In genomic region chr16:75696176-75696575, GRCm38 (mm10) we compare ENCODE assay signal across 8 mouse cellular contexts.
DNase-seq lines count a peak whose midpoint lies in the region; ATAC-seq and TF ChIP-seq lines count a peak whose summit lies in the region.

No protein-coding gene starts in this region.

- H3K4me2 ChIP-seq in intestine, postnatal 0 days (replicated peaks; ENCODE audit: low read depth), result no peak overlapping the region
- H3K4me2 ChIP-seq in intestine, embryonic 16.5 days (ENCODE audit: low read depth, low read length), result no peak overlapping the region
- no peak overlapping the region for H3K4me2 ChIP-seq in embryonic facial prominence, embryonic 12.5 days (replicated peaks)

- no peaks in the 10 kb centered on the region for H3K36me3 ChIP-seq in intestine, postnatal 0 days (ENCODE audit: control insufficient read depth, insufficient read depth)
- H3K36me3 ChIP-seq in intestine, embryonic 16.5 days (ENCODE audit: control insufficient read depth, insufficient read depth, low read length), result no peaks in the 10 kb centered on the region
- no peaks in the 10 kb centered on the region for H3K36me3 ChIP-seq in embryonic facial prominence, embryonic 12.5 days
- no peaks in the 10 kb centered on the region for H3K36me3 ChIP-seq in small intestine, adult 2 months (ENCODE audit: control insufficient read depth, insufficient read depth, low read length)

- no peaks in the 10 kb centered on the region for H3K4me1 ChIP-seq in intestine, postnatal 0 days (replicated peaks; ENCODE audit: control insufficient read depth, insufficient read depth, low read length)
- H3K4me1 ChIP-seq in intestine, embryonic 16.5 days (ENCODE audit: control insufficient read depth, insufficient read depth, low read length), result no peaks in the 10 kb centered on the region
- no peaks in the 10 kb centered on the region for H3K4me1 ChIP-seq in embryonic facial prominence, embryonic 12.5 days
- H3K4me1 ChIP-seq in small intestine, adult 2 months (ENCODE audit: control insufficient read depth, insufficient read depth, insufficient read length, low read length), result no peaks in the 10 kb centered on the region

- DNase-seq in adrenal gland, postnatal 25 days, result peak; percentile 8
- peak; percentile 61 for DNase-seq in heart, postnatal 4 days
- DNase-seq in layer of hippocampus, postnatal 10 days (ENCODE audit: low spot score in 2 of 2), result peak; percentile 32 to 41
- peak; percentile 60 for DNase-seq in lung, postnatal 10 days

- peak; percentile 53; the same call in 1 of the 2 replicates for ATAC-seq in intestine, postnatal 0 days
- ATAC-seq in intestine, embryonic 16.5 days, result no peak
- ATAC-seq in embryonic facial prominence, embryonic 12.5 days (ENCODE audit: insufficient number of reproducible peaks, insufficient read depth, low FRiP score, low TSS enrichment), result peak; percentile 84; the same call in 1 of the 2 replicates

- WGBS in intestine, postnatal 0 days, result 15% methylated on average over 2 of the region's 2 CpGs
- WGBS in intestine, embryonic 16.5 days, result 14% methylated on average over 2 of the region's 2 CpGs
- 19% methylated on average over 2 of the region's 2 CpGs for WGBS in embryonic facial prominence, embryonic 12.5 days
- 11% methylated on average over 2 of the region's 2 CpGs for WGBS in small intestine, adult 2 months

- no peak overlapping the region for H3K4me3 ChIP-seq in intestine, postnatal 0 days (ENCODE audit: low read depth, low read length)
- no peak overlapping the region for H3K4me3 ChIP-seq in intestine, embryonic 16.5 days (ENCODE audit: low read length)
- no peak overlapping the region for H3K4me3 ChIP-seq in embryonic facial prominence, embryonic 12.5 days
- no peak overlapping the region for H3K4me3 ChIP-seq in small intestine, adult 2 months (ENCODE audit: low read depth, low read length)

- no peak overlapping the region for H3K9ac ChIP-seq in intestine, postnatal 0 days (ENCODE audit: low read depth, low read length)
- H3K9ac ChIP-seq in intestine, embryonic 16.5 days (ENCODE audit: low read depth, low read length), result no peak overlapping the region
- H3K9ac ChIP-seq in embryonic facial prominence, embryonic 12.5 days, result no peak overlapping the region

- peak; percentile 85 for TF ChIP-seq CTCF in intestine, postnatal 0 days (IDR thresholded peaks at IDR 0.05; ENCODE audit: low read depth)
- peak; percentile 24; the same call in 1 of the 2 replicates for TF ChIP-seq CTCF in small intestine, adult 2 months (IDR thresholded peaks at IDR 0.05; ENCODE audit: extremely low read depth, insufficient read length, insufficient replicate concordance, low read depth, low read length)

- TF ChIP-seq POLR2A in small intestine, adult 2 months (IDR thresholded peaks at IDR 0.05; ENCODE audit: low read depth, low read length), result no peak

- no peak overlapping the region for H3K27ac ChIP-seq in intestine, postnatal 0 days (ENCODE audit: low read depth, low read length)
- no peak overlapping the region for H3K27ac ChIP-seq in intestine, embryonic 16.5 days (ENCODE audit: low read length)
- H3K27ac ChIP-seq in embryonic facial prominence, embryonic 12.5 days, result no peak overlapping the region
- no peak overlapping the region for H3K27ac ChIP-seq in small intestine, adult 2 months (ENCODE audit: insufficient read depth, low read depth, low read length)

- no peaks in the 10 kb centered on the region for H3K9me3 ChIP-seq in intestine, postnatal 0 days (ENCODE audit: control insufficient read depth)
- H3K9me3 ChIP-seq in intestine, embryonic 16.5 days (ENCODE audit: control insufficient read depth, low read length), result no peaks in the 10 kb centered on the region
- H3K9me3 ChIP-seq in embryonic facial prominence, embryonic 12.5 days, result no peaks in the 10 kb centered on the region

- H3K27me3 ChIP-seq in intestine, postnatal 0 days (replicated peaks; ENCODE audit: control insufficient read depth, insufficient read depth, low read length), result no peaks in the 10 kb centered on the region
- H3K27me3 ChIP-seq in intestine, embryonic 16.5 days (replicated peaks; ENCODE audit: control insufficient read depth, insufficient read depth, low read length), result no peaks in the 10 kb centered on the region
- H3K27me3 ChIP-seq in embryonic facial prominence, embryonic 12.5 days, result no peaks in the 10 kb centered on the region
- no peaks in the 10 kb centered on the region for H3K27me3 ChIP-seq in small intestine, adult 2 months (ENCODE audit: control insufficient read depth, insufficient read depth, low read length)

Comparison
In these comparisons a context has a peak if more than half of its experiments do, and no peak if none do; other contexts are left out.
1. DNase-seq: peak in every context shown above with its lines; median percentile 61 in heart, postnatal 4 days; 60 in lung, postnatal 10 days; 36 in layer of hippocampus, postnatal 10 days; 8 in adrenal gland, postnatal 25 days.